Mouse (Mus musculus): ENCODE results near the gene Gatb.

Gene Gatb

DNA sequence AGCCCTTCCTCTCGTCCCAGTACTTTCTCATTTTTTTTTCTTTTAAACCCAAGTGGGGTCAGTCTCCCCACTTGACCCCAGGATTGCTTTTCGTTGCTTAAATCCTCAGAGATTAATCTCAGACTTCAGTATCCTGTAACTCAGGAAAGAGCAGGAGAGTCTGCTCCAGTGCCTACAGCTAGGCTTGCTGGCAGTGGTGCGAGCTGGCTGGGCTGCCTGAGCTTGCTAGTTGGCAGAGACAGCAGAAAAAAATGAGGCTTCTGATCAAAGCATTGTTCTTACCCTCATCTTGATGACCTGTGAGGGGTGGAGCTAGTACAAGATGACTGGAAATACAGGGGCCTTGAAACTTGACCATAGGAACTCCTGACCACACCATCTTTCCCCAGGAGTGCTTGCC, 20.5 kb downstream of the Gatb start:
- DNase-seq (ENCODE audit: low spot score) = no peak

DNA sequence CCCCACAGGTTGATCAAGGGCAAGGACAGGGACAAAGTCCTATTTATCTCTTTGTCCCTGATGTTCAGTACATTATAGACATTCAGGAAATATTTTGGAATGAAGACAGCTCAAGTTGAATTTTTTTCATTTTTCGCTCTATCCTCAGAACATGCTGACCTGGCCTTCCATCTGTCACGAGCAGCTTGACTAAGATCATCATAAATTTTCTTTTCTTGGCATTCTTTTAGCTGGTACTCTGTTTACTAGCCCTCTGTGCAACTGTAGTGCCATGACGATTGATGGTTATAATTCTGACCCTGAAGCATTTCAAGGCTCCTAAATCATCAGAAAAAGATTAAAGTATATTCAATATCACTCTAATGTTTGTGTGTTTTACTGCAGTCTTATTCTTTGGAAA, 25.6 kb downstream of the Gatb start:
- peak; percentile 9 for DNase-seq (ENCODE audit: low spot score)

- no peak for DNase-seq (ENCODE audit: low spot score)
Measured at GRCm38 (mm10) chr3:85601841-85602305, 28.0 kb downstream of the Gatb start.

DNA sequence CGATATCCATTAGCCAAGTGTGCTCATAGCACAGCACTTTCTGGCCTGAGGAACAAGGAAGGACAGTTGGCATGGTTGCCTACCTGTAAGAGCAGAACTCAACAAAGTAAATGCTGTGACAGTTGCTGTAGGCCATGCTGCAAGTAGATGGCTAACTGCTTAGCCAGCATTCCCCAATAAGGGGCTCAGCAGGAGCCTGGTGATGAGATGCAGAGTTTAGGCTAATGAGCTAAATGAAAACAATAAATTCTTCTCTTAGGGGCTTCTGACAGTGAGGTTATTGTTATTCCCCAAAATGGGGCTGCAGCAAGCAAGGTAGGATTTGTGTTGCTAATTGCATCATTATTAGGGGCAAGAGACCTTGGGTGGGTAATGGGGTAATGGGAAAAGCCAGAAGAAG, 29.9 kb downstream of the Gatb start:
- no peak for DNase-seq (ENCODE audit: low spot score)

GRCm38 (mm10) chr3:85606912-85607311, 33.0 kb downstream of the Gatb start:
- DNase-seq (ENCODE audit: low spot score) = no peak

DNA sequence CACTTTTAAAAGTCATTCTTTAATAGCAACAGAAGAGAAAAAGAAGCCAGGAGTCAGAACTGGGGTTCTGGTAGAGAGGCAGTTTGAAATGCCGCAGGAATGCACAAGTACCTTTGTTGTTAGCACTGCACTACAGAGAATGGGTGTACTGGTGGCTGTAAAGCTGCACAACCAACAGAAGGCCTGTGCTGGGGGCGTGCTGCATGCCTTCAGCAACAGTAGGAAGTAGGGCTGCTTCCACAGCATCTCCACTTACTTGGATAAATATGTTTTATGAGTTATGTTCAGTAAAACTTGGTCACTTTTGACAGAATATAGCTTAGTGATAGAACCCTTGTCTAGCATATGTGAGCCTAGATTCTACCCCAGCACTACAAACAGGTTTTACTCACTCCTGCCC, 33.8 kb downstream of the Gatb start:
- DNase-seq (ENCODE audit: low spot score) = no peak

- DNase-seq (ENCODE audit: low spot score) = no peak
Measured at GRCm38 (mm10) chr3:85616389-85616788, 42.5 kb downstream of the Gatb start.

DNA sequence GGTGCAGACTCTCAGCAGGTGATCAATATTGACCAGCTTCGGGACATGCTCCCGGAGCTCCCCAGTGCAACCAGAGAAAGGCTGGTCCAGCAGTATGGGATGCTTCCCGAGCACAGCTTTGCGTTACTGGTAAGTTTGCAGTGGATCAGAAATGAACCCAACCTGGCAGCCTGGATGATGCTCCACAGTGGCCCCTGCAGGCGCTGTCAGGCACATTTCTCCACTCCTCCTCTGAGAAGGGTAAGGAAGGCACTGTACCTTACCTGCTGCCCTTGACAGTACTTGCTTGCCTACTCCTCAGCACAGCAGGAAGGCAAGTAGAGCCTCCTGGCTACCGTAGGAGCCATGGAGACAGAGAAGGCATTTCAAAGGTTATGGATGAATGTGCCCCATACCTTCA, 45.0 kb downstream of the Gatb start:
- no peak for DNase-seq (ENCODE audit: low spot score)

- DNase-seq (ENCODE audit: low spot score) = no peak
Measured at GRCm38 (mm10) chr3:85619345-85619744, 45.4 kb downstream of the Gatb start.

- no peak for DNase-seq (ENCODE audit: low spot score)
Measured at GRCm38 (mm10) chr3:85619751-85620150, 45.8 kb downstream of the Gatb start.

DNA sequence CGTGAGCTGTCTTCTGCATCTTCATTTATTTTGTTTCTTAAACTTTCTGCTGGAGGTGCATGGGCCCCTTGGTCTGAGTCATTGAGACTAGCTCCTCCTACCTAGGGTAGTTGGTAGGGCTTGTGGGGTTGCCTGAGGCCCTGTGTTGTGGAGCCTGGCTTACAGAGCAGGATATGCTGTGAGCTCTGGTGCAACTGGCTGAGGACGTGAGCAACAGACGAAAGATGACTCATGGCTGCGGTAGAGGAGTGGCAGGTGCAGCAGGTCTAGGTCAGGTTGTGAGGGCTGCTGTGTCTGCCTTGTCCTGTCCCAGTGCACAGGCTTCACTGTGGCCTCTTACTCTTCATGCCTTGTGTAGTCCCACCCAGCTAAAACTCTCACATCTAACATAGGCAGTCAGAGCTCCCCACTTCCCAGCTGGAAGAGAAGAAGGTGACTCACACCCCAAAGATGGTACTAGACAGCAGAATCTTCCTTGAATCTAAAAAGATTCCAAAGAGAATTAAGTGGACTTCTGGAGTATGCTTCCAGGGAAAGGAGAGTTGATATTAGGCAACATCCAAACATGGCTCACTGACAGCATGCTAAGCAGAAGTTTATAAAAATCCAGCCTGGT, 56.1 kb downstream of the Gatb start:
- no peak for DNase-seq (ENCODE audit: low spot score)

- DNase-seq (ENCODE audit: low spot score) = no peak
Measured at GRCm38 (mm10) chr3:85633733-85634132, 59.8 kb downstream of the Gatb start.

- no peak for DNase-seq (ENCODE audit: low spot score)
Measured at GRCm38 (mm10) chr3:85634389-85635125, 60.6 kb downstream of the Gatb start.

DNA sequence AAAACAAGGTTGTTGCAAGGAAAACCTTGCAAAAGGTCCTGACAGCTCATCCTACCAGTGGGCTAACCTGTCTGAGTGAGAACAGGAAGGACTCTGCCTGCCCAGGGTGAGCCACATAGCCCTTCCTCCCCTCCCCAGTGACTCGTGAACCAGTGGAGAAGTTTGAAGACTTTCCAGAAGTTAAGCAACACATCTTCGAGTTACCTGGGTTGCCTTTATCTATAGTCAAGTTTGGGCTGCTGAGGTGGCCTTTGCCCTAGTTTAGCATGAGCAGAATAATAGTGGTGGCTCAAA, 61.2 kb downstream of the Gatb start:
- DNase-seq (ENCODE audit: low spot score) = no peak

DNA sequence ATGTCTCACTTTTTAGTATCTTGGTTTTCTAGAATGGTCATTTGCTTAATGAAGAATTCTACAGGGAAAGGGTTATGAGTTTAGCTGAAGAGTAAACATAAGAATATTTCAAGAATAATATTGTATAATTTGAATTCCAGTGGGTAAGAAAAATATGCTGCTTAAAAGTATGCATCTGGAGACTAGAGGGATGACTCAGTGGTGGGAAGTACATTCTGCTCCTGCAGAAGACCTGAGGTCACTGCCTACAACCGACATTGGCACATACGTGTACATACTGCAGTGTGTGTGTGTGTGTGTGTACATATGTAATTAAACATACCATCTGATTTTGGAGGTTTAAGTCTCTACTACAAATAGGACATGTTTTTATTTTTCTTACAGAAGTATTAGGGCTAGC, 61.7 kb downstream of the Gatb start:
- no peak for DNase-seq (ENCODE audit: low spot score)

DNA sequence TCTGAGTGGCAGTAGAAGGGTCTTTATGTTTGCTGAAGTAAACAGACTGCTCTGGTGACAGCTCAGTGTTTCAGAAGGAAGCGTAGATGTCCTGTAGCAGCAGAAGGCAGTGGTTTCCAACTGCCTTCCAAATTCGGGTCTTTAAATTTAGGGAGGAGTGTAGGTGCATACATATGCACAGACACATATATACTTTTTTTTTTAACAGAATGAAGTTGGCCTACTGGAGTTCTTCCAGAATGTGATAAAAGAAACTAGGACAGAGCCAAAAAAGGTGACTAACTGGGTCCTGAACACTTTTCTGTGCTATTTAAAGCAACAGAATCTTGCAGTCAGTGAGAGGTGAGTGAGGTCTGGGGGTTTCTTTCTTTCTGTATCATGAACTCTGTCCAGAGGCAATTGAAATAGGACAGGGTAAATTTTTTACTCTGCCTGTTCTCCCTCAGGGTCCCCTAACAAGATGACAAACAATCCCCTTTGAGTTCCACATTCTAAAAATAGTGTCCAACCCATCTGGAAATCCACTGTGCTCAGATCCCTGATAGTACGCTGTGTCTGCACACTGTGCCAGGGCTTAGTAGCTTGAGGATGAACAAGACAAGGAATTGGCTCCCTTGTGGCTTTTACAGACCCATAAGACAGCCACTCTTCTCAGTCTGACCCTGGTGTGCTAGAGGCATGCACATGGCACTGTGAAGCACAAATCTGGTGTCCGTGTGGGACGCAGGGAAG, 63.0 kb downstream of the Gatb start:
- no peak for DNase-seq (ENCODE audit: low spot score)

DNA sequence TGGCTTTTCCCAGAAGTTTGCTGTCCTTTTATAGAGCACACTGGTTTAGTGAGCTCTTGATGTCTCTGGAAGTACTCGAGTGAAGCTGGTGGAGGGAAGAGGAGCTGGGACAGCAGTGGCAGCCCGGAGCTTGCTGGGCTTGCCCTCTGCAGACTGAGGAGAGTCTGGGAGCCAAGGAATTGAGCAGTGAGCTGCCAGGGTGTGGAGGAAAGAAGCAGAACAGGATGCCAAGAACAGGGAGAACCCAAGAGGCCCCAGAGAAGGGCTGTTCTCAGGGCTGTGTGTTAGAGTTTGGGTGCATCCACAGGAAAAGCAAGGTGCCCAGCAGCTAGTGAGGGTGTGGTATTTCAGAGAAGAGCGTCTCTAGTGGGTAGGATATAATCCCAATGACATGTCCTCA, 67.8 kb downstream of the Gatb start:
- DNase-seq (ENCODE audit: low spot score) = no peak

DNA sequence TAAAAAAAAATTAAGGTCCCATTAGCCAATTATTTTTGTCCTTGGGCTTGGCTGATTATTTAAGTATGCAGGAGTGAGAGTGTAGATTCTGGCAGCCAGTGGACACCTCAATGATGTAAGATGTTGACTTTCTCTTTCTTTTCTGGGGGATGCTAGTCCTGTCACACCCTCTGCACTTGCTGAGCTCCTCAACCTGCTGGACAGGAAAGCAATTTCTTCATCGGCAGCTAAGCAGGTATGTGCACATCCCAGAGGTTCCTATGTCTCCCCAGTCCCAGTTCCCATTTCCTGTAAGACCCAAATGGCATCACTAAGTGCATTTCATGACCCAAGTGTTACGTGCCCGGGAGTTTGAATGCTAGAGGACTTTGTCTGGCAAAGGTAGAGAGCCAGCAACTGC, 70.9 kb downstream of the Gatb start:
- no peak for DNase-seq (ENCODE audit: low spot score)

GRCm38 (mm10) chr3:85645517-85646004, 71.6 kb downstream of the Gatb start:
- DNase-seq (ENCODE audit: low spot score) = no peak

GRCm38 (mm10) chr3:85649176-85649575, 75.3 kb downstream of the Gatb start:
- DNase-seq (ENCODE audit: low spot score) = no peak

DNA sequence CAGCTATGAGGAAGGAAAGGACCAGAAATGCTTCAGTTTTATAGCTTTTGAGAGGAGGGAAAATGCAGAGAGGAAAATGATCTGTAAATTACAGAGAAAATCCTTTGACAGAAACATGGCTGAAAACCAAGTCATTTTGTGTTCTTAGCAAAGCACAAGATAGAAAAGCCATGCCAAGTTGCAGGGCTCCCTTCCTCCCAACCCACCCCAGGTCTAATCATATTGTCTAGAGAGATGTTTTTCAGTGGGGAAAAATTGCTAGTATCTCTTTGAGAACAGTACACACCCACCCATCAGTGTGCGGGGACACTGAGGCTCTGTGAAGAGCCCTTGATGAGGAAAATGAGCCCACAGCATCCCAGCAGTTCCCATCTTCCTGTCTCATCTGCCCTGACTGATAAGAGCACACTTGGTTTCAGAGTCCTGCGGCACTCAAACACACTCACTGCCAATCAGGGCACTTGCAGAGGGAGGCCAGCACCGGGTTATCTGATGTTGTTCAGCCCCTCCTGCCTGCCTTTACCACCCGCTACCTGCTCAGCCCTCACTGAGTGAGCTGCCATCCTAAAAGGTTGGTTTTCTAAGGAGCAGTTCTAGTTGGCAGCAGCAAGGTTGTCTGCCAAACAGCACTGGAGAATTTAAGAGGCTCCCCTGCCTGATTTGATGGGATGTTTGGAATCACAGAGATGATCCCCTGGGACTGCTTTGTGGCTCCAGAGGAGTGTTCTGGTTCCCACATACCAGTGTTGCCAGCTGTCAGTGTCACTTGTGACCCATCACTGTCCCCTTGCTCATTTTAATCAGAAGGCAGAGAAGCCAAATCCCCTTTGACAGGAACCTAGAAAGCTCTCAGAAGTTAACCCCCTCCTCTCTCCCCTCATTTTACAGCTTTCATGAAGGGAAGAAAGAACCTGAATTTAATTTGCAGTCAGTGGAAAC, 79.1 kb downstream of the Gatb start:
- no peak for DNase-seq (ENCODE audit: low spot score)

DNA sequence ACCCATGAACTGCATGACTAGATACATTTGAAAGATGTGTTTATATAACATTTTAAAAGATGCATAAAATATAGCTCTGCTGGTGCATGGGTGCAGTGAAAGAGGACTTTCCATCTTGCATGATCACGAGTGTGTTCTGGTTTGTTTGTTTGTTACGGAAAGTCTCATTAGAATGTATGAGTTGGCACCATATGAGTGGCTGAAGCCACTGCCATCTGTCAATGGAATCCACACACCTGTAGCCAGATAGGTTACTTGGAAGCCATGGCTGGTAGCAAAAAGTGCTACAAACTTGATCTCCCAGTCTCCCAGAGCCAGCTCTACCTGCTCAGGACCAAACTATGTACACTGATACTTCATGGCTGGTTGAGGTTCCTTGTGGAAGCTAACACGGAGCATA, 81.6 kb downstream of the Gatb start:
- DNase-seq (ENCODE audit: low spot score) = no peak
